Mouse (Mus musculus) liver, embryonic 14.5 days (tissue): ENCODE data around the gene Vezt.

Source experiments
- CTCF ChIP-seq: IDR thresholded peaks from 2 replicates; pipeline ENCODE4 v1.5.1; 2016; ENCODE audit warnings: antibody characterized with exemption, low read depth, control low read depth
- EP300 ChIP-seq: IDR thresholded peaks from 2 replicates; pipeline ENCODE4 v1.6.1; 2016; ENCODE audit warnings: antibody characterized with exemption, low read depth

GRCm38 (mm10) chr10:94066896-94067295 is 31.3 kb upstream of the Vezt start:
- TF ChIP-seq CTCF (no peak), EP300 (no peak)
